Mouse (Mus musculus) c-Kit-positive CD71-positive TER-119-positive erythroid progenitor cells, embryonic 14.5 days (primary cell): ENCODE data around the gene Mcrip1.
"Not testable (repeated sequence)": the region's sequence is repeated elsewhere in the genome, so short reads cannot be mapped to it uniquely, and the experiment has no call there.

ENCODE experiments used
- DNase-seq: peaks from one replicate; pipeline ENCODE4 v3.0.0-alpha.2; 2013; ENCODE audit warnings: low spot score

Mcrip1 gene

DNA sequence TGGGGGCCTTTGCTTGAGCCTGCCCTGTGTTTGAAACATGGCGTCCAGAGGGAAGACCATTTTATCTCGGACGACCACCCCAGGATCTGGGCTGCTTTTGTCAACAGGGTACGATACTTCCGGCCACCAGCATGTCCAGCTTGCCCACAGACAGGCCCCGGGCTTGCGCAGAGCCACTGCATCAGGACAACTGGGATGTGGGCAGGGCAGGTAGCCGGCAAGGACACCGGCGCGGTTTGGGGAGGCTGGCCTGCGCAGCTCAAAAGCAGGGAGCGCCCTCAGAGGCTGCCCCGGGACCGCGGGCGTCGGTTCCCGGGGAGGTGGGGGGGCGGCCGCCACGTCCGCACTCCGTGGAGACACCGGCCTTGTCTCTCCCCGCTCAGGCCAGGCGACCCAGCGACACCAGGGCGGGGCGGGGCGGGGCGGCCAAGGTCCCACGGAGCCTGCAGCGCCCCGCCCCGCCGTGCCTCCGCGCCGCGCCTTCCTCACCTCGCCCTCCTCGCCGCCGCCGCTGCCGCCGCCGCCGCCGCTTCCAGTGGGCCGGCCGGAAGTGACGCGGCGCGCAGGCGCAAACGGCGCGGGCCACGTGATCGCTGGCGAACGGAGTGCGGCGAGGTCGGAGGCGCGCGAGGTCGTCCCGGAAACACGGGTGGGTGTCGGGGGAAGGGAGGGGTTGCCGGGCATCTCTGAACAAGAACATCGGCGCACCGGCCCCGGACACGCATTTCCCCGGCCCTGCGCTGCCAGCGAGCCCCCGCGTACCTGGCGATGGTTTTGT, at the start of gene Mcrip1:
Gene Mcrip1 (minus strand): TSS at position 560 of the 778 bp plus-strand sequence.
- DNase-seq = peak; percentile 87

DNA sequence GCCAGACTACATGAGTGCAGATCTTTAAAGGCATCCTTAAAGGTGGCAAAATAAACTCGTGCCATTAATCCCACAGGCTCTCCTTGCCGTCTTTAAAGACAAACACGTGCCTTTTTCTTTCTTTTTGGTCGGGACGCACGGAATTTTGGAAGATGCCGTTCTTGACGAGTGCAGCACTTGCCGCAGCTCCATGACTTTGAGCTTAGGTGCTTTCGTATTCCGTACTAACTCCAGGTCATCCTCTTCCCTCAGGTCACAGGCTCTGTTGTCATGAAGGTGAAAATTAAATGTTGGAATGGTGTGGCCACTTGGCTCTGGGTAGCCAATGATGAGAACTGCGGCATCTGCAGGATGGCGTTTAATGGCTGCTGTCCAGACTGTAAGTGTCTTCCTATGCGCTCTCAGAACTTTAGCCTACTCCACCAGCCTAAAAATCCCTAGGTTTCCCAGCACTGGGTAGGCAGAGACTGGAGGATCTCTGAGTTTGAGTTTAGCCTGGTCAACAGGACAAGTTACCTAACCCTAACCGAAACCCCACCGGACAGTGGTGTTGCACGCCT, 49.5 kb upstream of the Mcrip1 start:
- DNase-seq = no peak

DNA sequence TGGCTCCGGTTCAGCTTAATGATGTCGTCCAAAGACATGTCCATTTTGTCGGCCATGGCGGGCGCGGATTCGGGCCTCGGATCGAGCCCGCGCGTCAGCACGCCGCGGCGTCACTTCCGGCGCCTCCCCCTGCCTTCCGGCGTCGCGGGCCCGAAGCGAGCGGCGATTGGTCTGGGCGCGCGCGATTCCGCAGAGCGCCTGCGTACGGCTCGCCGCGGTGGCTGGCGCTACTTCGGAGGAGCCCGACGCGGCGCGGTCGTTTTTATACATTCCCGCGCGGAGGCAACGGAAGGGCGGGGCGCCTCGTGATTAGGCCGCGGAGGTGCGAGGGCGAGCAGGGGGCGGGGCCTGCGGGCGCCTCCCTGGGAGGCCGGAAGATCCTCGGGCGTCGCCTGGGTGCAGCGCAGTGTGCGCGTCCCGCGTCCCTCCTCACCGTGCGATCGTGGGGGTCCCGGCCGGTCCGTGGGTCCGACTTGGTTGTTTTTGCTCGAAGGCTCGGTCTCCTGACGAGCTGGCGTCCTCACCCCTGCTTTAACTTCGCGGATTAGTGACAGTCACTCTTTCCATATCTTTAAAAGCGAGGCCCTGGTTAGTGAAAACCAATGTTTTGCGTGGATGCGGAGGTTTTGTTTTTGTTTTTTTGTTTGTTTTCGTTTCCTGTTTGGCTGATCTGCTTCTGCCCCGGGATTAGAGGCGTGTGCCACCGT, 48.9 kb upstream of the Mcrip1 start, which contains the start of the genes Alyref and Anapc11:
Gene Alyref (minus strand): TSS at position 83 of the 707 bp plus-strand sequence.
Gene Anapc11 (plus strand): TSS at position 139 of the 707 bp plus-strand sequence.
- DNase-seq = peak; percentile 93

DNA sequence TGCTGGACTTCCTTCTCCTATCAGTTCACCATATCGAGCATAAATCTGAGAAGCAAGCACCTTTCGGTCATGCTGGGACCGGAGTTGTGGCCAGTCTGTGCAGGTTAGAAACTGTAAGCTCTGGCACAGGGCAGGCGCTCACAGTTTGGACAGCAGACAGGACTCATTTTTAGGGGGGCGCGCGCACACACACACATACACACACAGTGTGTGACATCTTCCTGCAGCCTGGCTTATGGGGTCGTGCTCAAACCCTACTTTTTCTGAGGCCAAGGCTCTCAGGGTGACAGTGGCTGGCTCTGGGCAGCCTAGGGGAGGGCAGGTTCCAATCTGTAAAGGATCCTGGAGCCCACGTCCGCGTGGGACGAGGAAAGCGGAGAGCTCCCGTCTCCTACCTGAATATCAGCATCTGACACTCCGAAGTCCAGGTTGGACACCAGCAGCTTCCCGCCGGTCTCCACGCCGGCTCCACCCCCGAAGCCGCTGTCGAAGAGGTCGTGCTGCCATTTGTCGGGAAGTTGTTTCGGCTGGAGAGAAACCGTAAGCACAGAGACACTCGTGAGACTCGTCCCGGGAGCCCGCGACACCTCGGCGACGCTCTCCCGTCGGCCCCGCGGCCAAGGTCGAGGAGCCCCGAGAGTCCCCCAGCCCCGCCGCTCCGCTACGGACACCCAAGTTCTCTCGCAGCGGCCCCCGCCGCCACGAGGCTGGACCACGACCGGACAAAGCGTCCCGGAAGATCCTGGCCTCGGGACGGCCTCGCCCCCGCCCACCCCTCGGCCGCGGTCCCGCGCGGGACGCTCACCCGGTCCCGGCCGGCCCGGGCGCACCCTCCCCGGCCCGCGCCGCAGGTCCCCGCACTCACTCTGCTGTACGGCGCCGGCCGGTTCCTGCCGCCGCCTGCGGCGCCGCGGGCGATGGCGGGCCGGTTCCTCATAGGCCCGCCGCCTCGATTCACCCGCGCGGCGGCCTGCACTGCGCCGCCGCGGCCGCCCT, 48.0 kb upstream of the Mcrip1 start:
- DNase-seq = no peak

DNA sequence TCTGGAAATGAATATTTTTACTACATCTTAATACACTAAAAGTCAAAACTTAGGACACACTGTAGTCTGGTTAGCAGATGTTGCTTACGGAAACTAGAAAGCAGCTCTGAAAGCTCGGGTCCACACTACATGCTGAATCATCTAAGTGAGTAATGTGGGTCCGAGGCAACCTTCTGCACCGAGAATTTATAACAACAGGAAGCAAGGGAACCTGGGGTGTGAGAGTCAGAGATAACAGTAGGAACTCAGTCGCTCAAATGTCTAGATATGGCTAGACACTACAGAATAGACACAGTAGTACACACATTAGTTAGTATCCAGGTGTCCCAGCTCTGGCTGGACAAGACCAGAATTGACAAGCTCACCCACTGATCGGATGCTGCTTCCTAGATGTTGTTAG, 39.0 kb upstream of the Mcrip1 start:
- DNase-seq = no peak

DNA sequence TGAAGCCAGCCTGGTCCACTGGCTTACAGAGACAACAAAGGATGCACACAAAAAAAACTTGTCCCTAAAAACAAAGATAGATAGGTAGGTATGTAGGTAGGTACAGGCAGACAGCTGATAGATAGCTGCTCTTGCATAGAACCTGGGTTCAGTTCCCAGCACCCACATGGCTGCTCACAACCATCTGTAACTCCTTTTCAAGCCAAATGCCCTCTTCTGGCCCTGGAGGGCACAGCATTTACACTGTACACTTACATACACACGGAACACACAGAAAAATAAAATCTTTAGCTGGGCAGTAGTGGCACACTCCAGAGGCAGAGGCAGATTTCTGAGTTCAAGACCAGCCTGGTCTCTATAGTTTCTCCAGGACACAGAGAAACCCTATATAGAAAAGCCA, 34.4 kb upstream of the Mcrip1 start:
- no peak for DNase-seq

DNA sequence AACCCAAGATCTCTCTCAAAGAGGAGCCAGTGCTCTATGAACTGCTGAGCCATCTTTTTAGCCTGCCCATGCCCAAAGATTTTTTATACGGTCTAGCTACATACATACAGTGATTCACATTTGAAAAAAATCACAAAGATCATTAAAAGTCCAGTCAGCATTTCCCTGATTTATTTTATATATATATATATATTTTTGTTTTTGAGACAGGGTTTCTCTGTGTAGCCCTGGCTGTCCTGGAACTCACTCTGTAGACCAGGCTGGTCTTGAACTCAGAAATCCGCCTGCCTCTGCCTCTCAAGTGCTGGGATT, 33.4 kb upstream of the Mcrip1 start:
- not testable (repeated sequence) for DNase-seq

DNA sequence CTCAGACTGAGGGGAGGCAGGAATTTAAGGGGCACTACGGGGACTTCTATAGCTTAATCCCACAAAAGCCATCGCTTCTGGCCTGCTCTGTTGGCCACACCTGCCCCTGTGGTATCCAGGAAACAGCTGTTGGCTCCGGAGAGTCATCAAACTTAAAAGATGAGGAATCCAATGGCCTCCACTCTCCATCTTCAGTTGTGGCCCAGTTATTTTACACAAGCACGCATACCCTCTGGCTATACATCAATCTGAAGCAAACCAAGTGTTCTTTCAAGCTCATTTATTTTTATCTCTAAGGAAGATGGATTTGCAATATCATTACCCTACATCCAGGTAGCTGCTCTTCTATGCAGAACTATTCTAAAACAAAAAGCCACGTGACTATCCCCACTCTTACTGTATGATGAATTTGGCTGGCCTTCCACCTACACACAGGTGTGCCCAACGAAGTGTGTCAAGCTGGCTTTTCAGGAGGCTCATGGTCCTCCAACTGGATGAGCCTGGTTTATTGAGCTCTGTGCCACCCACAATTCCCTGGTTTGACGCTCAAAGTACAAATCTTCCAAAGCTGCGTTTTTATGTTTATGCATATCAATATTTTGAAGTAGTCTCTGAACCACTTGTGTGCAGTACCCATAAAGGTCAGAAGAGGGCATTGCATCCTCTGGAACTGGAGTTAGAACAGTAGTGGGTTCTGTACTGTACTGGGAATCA, 32.9 kb upstream of the Mcrip1 start:
- peak; percentile 72 for DNase-seq

DNA sequence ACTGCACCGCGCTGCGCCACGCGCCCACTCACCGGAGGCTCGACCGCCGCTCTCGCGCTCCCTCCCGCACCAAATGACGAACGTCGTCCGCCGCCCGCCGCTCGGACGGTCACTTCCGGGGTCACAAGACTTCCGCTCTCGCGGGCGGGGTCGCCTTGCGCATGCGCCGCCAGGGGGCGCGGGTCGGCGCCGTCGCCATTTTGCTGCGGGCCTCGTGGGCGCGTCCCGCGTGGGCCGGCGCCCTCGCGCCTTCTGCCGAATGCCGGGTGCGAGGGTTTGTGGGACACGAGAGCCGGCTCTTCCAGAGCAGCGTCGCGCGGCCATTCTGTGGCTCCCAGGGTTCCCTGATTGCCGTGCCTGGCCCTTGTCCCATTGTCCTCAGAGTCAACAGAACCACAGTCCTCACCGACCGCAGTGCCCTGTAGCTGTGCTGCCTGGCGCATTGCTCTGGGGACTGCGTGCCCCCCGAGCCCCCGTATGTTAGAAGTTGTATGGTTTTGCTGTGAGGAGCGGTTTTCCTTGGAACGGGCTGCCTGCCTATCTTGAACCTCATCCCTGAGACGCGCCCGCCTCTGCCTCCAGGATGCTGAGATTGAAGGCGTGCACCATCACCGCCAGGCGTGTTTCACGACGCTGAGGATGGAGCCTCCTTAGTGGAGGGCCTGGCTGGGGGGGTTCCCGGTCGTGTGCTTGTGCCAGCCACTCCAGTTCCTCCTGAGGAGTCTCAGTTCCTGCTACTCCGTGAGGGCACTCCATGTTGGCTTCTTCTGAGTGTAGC, 32.2 kb upstream of the Mcrip1 start, which contains the start of gene Arhgdia:
Gene Arhgdia (minus strand): TSS at position 135 of the 778 bp plus-strand sequence.
- DNase-seq = peak; percentile 70

DNA sequence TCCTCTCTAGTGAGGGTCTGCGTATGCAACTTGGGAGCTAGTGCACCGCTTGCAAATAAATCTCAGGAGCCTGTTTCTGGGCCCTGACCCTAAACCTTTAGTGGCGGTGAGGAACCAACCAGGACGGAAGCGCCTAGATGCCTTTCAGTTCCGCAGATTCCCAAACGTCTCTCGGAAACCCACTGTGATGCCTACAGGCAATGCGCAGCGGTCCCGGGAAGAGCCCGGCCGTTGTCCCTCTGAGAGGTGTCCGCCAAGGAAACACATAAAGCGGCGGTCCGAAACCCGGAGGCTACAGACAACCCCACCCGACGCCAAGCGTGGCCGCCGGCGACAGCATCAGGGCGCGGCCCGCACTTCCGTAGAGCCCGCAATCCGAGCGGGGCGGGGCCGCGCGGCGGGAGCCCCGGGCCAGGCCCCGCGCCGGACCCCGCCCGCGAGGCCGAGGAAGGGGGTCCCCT, 31.4 kb upstream of the Mcrip1 start:
- DNase-seq = no peak

DNA sequence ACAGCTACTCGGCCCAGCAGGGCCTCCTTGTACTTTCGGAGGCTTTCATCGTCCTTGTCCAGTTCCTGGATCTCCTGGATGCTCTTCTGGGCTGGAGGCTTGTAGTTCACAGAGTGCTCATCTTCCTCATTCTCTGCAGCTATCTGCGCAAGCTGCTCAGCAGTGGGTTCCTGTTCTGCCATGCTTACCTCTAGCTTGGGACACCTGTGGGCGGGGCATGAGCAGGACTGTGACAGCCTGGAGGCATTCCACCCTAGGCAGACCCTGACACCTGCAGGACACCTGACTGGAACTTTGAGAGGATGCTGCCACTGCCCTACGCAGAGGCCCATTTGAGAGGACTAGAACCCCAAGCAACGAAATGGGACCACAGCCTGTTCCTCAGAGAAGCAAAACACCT, 30.7 kb upstream of the Mcrip1 start:
- no peak for DNase-seq

DNA sequence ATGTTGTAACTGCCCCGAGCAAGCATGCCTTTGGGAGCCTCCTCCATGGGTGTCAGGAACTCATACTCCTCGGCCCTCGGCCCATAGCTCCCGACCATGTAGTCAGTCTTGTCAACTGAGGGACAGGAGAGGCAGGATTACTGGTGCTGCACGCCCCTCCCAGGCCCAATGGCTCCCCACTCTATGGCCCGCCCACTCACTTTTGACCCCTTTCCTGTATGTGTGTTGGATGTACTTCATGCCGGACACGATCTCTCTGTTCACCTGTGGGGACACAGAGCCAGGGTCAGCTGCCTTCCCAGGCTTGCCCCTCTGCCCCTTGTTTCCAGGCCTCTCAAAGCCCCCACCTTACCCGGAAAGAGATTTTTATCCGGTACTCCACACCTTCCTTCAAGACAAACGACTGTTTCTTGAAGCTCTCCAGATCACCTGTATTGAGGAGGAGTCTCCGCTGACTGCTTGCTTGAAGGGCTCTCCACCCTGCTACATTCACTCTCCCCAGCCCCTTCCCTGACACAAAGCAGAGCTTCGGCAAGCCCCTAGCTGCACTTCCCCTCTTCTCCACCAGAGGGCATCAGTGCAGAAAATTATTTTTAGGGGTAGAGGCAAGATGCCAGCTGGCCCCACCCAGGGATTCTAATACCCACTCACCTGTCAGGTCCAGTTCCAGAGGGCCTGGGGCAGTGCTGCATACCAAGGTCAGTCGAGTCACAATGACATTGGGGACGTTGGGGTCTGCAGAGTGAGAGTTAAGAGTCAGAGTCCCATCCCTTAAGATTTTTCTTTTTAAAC, 30.0 kb upstream of the Mcrip1 start:
- peak; percentile 75 for DNase-seq

DNA sequence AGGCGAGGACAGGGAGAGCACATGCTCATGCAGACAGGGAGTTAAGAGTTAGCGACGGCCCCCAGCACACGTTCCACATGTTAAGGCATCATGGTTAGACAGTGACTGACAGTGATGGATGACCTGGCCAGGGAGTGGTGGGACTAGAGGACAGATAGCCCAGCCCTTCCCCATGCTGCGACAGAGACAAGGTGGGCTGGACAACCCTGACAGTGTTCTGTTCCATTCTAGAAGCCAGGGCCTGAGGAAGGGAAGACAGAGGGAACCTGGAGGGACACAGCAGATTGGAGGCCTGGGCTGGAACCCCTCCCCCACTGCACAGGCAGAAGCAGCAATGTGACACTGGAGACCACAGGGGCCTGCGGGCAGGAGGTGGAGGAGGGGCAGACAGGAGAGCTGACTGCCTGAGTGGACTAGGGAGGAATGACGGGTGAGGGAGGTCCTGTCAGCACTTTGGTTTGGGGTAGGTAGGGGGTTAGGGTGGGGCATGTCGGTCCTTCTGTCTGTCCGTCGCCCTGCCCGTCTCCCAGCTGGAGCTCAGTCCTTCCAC, 29.2 kb upstream of the Mcrip1 start:
- DNase-seq = no peak

DNA sequence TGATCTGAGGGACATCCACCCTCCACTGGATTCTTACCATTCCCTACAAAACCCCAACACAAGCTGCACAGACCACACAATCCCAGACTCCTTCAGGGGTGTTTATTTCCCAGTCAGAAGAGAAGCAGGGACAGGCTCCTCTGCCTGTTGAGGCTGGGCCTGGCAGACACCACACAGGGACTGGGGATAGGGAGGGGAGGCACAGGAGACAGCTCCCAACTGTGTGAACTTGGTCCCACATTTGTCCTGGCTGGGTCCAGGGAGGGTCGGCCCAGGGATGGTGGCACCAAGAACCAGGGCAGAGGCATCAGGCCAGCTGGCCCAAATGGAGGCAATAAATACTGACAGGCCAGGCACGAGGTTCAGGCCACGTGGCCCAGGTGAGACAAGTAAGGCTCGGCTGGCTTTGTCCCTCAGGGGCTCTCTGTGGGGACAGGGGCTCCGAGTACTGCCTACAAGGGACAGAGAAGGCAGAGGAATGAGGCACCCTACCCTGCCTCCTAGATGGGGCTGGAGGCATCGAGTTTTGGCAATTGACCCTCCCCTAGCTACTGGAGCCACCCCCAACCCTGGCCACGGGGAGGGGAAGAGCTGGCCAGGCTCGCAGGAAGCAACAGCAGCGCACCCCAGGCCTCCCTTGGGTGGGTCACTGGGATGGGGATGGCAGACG, 28.6 kb upstream of the Mcrip1 start:
- DNase-seq = no peak

DNA sequence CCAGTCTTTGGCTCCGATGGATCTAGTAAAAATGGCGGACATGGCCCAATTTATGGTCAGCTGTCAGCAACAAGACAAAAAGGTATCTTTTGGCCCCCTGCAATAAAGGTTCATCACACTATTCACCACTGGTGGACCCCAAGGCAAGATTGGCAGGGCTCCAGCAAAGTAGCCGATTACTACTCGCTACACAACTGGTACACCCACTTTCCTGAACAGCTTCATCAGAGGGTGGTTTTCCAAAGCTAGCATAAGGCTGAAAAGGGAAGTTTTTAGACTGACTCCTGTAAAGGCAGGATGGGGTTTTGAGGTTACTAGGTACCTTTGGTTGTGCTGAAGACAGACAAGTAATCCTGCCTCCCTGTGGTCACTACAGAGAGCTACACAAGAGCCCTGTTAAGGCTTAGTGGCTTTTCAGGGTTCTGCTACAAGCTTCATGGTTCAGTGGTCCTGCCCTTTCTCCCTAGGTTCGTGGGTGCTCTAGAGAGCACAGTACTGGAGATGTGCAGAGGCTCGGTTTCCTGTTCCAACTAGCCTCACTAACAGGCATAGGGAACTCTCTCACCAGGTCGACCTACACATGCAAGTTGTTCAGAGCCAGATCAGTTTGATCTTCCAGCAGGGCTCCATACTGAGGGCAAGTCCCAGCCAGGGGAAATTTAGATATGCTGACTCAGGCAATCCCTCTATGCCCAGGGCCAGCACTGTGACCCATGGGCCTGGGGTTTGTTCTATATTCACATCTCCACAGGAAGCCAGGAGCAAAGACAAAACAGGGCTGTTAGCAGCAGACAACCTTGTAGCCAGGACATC, 27.9 kb upstream of the Mcrip1 start:
- DNase-seq = no peak

DNA sequence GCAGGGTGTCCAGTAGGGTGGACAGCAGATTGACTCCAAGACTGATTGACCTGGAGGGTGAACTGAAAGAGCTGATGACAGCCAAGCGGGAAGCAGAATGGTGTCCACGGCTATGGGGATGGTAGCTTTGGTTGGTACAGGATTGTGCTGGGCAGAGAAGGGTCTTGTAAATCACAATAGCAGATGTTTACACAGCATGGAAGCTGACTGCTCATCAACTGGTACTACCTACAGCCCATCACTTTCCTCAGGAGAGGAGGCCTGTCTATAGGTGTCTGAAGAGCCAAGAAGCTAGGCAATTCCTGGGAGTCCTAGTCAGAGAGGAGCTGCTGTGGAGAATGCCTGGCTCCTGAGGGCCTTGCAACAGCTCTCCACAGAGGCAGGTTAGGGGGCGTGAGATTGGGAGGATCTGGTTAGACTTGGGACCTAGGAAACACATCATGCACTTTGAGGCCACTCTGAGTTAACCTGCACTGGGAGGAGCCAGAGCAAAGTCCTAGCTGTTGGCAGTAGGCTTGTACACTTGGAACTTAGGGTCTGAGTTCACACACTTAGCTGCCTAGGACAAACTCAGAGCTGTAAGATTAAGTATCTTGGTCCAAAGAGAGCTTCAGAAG, 26.9 kb upstream of the Mcrip1 start:
- DNase-seq = no peak

DNA sequence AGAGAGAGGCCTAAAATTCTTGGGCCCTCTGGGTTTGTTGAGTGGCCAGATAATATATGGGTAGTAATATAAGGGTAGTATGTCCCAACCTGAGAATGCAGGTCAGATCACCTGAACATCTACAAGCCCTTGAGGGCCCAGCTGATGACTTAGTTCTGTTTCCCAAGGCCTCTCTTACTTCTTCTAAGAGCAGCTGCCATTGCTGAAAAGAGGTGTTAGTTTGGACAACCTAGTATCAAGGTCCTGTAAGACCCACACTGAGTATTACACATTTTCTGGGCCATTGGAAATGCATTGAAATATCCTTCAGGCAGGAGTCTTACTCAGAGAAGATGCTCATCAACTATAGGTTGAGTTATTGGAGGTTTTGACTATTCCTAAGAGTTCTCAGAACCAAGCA, 26.4 kb upstream of the Mcrip1 start:
- no peak for DNase-seq
